Mouse (Mus musculus) myocyte (in vitro differentiated cells): Measurements from ENCODE around the gene Stam2. TPM values are rescaled to one million over a fixed set of nuclear protein-coding genes. Genes with fewer than 3 reads are reported as not detected.

ENCODE experiments used
- H3K27me3 ChIP-seq: one replicate; pipeline ENCODE4 v1.6.1; 2011; ENCODE audit not compliant: control insufficient read depth, insufficient read depth, insufficient read length
- H3K36me3 ChIP-seq: one replicate; pipeline ENCODE4 v1.6.1; 2011; ENCODE audit not compliant: control insufficient read depth, insufficient read depth
- H3K4me2 ChIP-seq: one replicate; pipeline ENCODE4 v1.6.1; 2011; ENCODE audit warnings: low read depth, control low read depth
- H3K4me3 ChIP-seq: one replicate; pipeline ENCODE4 v1.5.1; 2011; ENCODE audit warnings: mild to moderate bottlenecking, control low read depth, moderate library complexity
- H3K79me2 ChIP-seq: one replicate; pipeline ENCODE4 v1.6.1; 2011; ENCODE audit not compliant: control insufficient read depth, insufficient read depth
- H3ac ChIP-seq: one replicate; pipeline ENCODE4 v1.6.1; 2011; ENCODE audit not compliant: control insufficient read depth, insufficient read length
- CEBPB ChIP-seq: IDR thresholded peaks from 2 replicates; pipeline ENCODE4 v1.6.1; 2011; ENCODE audit warnings: mild to moderate bottlenecking, moderate library complexity; ENCODE audit not compliant: poor library complexity, insufficient read depth, severe bottlenecking
- E2F4 ChIP-seq: IDR thresholded peaks from one replicate; pipeline ENCODE4 v1.6.1; 2011; ENCODE audit warnings: mild to moderate bottlenecking, control low read depth, moderate library complexity; ENCODE audit not compliant: insufficient read depth
- MAX ChIP-seq: IDR thresholded peaks from one replicate; pipeline ENCODE4 v1.6.1; 2011; ENCODE audit warnings: low read depth, mild to moderate bottlenecking, control low read depth
- MYOD1 ChIP-seq, 3 experiments: IDR thresholded peaks; one replicate each; pipeline ENCODE4 v1.6.1; 2011; ENCODE audit warnings: control low read depth in 2 of 3, low read depth in 2 of 3, mild to moderate bottlenecking in 2 of 3, moderate library complexity in 1 of 3; ENCODE audit not compliant: insufficient read length in 2 of 3, control insufficient read depth in 1 of 3
- MYOG ChIP-seq, 3 experiments: IDR thresholded peaks; one replicate each; pipeline ENCODE4 v1.6.1; 2011; ENCODE audit warnings: control low read depth in 2 of 3, low read depth in 2 of 3, mild to moderate bottlenecking in 2 of 3; ENCODE audit not compliant: insufficient read length in 2 of 3, control insufficient read depth in 1 of 3, insufficient read depth in 1 of 3
- POLR2A ChIP-seq: IDR thresholded peaks from one replicate; pipeline ENCODE4 v1.6.1; 2011; ENCODE audit warnings: low read depth, mild to moderate bottlenecking, control low read depth, moderate library complexity; ENCODE audit not compliant: insufficient read length
- POLR2AphosphoS2 ChIP-seq: IDR thresholded peaks from one replicate; pipeline ENCODE4 v1.6.1; 2011; ENCODE audit warnings: low read depth, control low read depth; ENCODE audit not compliant: insufficient read length
- REST ChIP-seq: IDR thresholded peaks from one replicate; pipeline ENCODE4 v1.6.1; 2011; ENCODE audit warnings: mild to moderate bottlenecking, control low read depth, moderate library complexity; ENCODE audit not compliant: insufficient read depth, insufficient read length
- SRF ChIP-seq: IDR thresholded peaks from one replicate; pipeline ENCODE4 v1.6.1; 2011; ENCODE audit warnings: low read depth; ENCODE audit not compliant: control insufficient read depth, insufficient read length
- TCF12 ChIP-seq: IDR thresholded peaks from one replicate; pipeline ENCODE4 v1.6.1; 2011; ENCODE audit warnings: mild to moderate bottlenecking, control low read depth; ENCODE audit not compliant: poor library complexity, insufficient read depth, severe bottlenecking
- TCF3 ChIP-seq: IDR thresholded peaks from one replicate; pipeline ENCODE4 v1.6.1; 2011; ENCODE audit warnings: low read depth, control low read depth; ENCODE audit not compliant: insufficient read length
- USF1 ChIP-seq: IDR thresholded peaks from one replicate; pipeline ENCODE4 v1.6.1; 2011; ENCODE audit warnings: low read depth, mild to moderate bottlenecking, control low read depth, moderate library complexity
- polyA plus RNA-seq: library from polyadenylated mRNA; unstranded; fragments of >200 nt; fragmentation: generic; extraction: Trizol; gene quantifications from one replicate; pipeline ENCODE4 v1.2.1, GENCODE M21; 2012; ENCODE audit warnings: missing spikeins

Gene Stam2
- polyA plus RNA-seq, 1 experiment, result 20.1 TPM

- no peak overlapping the region for H3K4me3 ChIP-seq
- peaks cover 5% of the 10 kb centered on the region for H3K27me3 ChIP-seq
- no peaks in the 10 kb centered on the region for H3K36me3 ChIP-seq
- H3K79me2 ChIP-seq, result no peaks in the 10 kb centered on the region
- H3ac ChIP-seq, result no peak overlapping the region
- no peak overlapping the region for H3K4me2 ChIP-seq
- TF ChIP-seq E2F4 (no peak), USF1 (no peak), POLR2A (no peak), CEBPB (no peak), REST (no peak), MAX (no peak), SRF (no peak), TCF12 (no peak), POLR2AphosphoS2 (no peak), TCF3 (no peak)
These were observed 73.6 kb downstream of the Stam2 start for GRCm38 (mm10) chr2:52668480-52668879.

GRCm38 (mm10) chr2:52656722-52657121 is 85.4 kb downstream of the Stam2 start:
- TF ChIP-seq POLR2A (no peak), USF1 (no peak)
- Histone ChIP-seq H3K36me3 (no peaks in the 10 kb centered on the region), H3K79me2 (no peaks in the 10 kb centered on the region), H3K4me2 (no peak overlapping the region), H3K27me3 (peaks cover 40% of the 10 kb centered on the region), H3K4me3 (no peak overlapping the region), H3ac (no peak overlapping the region)

- no peak overlapping the region for H3ac ChIP-seq
- no peak for TF ChIP-seq E2F4
- TF ChIP-seq POLR2AphosphoS2, result no peak
- TF ChIP-seq USF1, result no peak
- TF ChIP-seq SRF, result no peak
- no peak for TF ChIP-seq MYOD1 (IDR thresholded peaks at IDR 0.05; ENCODE audit: control insufficient read depth in 1 of 3, insufficient read length in 2 of 3, low read depth in 2 of 3)
- no peak for TF ChIP-seq REST
- TF ChIP-seq TCF3, result no peak
- TF ChIP-seq MAX, result no peak
- TF ChIP-seq POLR2A, result no peak
- no peak for TF ChIP-seq MYOG (IDR thresholded peaks at IDR 0.05; ENCODE audit: control insufficient read depth in 1 of 3, insufficient read depth in 1 of 3, insufficient read length in 2 of 3, low read depth in 2 of 3)
- no peak for TF ChIP-seq TCF12
- no peak for TF ChIP-seq CEBPB
- no peak overlapping the region for H3K4me2 ChIP-seq
- H3K27me3 ChIP-seq, result peaks cover 25% of the 10 kb centered on the region
- no peaks in the 10 kb centered on the region for H3K79me2 ChIP-seq
- H3K4me3 ChIP-seq, result no peak overlapping the region
- no peaks in the 10 kb centered on the region for H3K36me3 ChIP-seq
These were observed 87.5 kb downstream of the Stam2 start for GRCm38 (mm10) chr2:52654541-52654940.

GRCm38 (mm10) chr2:52651547-52651946 is 90.5 kb downstream of the Stam2 start:
- TF ChIP-seq SRF (no peak), TCF3 (no peak), CEBPB (no peak), E2F4 (no peak), REST (no peak), USF1 (no peak), MYOG (IDR thresholded peaks at IDR 0.05; ENCODE audit: control insufficient read depth in 1 of 3, insufficient read depth in 1 of 3, insufficient read length in 2 of 3, low read depth in 2 of 3) (no peak), POLR2AphosphoS2 (no peak), TCF12 (no peak), POLR2A (no peak), MYOD1 (IDR thresholded peaks at IDR 0.05; ENCODE audit: control insufficient read depth in 1 of 3, insufficient read length in 2 of 3, low read depth in 2 of 3) (no peak)
- Histone ChIP-seq H3K79me2 (no peaks in the 10 kb centered on the region), H3K27me3 (peaks cover 13% of the 10 kb centered on the region), H3ac (no peak overlapping the region), H3K4me3 (no peak overlapping the region), H3K36me3 (no peaks in the 10 kb centered on the region), H3K4me2 (no peak overlapping the region)

GRCm38 (mm10) chr2:52647255-52647998 is 94.7 kb downstream of the Stam2 start:
- H3K4me3 ChIP-seq, result no peak overlapping the region
- no peak overlapping the region for H3ac ChIP-seq
- TF ChIP-seq USF1, result no peak
- no peak for TF ChIP-seq POLR2AphosphoS2
- TF ChIP-seq TCF3, result no peak
- no peak for TF ChIP-seq TCF12
- TF ChIP-seq CEBPB, result no peak
- no peak for TF ChIP-seq POLR2A
- no peaks in the 10 kb centered on the region for H3K36me3 ChIP-seq
- no peaks in the 10 kb centered on the region for H3K27me3 ChIP-seq
- peak overlapping the region; percentile 38 for H3K4me2 ChIP-seq
- H3K79me2 ChIP-seq, result no peaks in the 10 kb centered on the region
